Mouse (Mus musculus) heart, embryonic 13.5 days (tissue): ENCODE measurements around the gene 1110032F04Rik. TPM values are rescaled to one million over a fixed set of nuclear protein-coding genes. Genes with fewer than 3 reads are reported as not detected.
"Not testable (repeated sequence)": the region's sequence is repeated elsewhere in the genome, so short reads cannot be mapped to it uniquely, and the experiment has no call there.

Source experiments
- ATAC-seq: fragments of 200-750 bp; cut with Nextera tagmentation; 2 replicates; pipeline ENCODE4 v1.8.0; 2017; ENCODE audit warnings: moderate TSS enrichment; ENCODE audit not compliant: insufficient number of reproducible peaks, low FRiP score, low TSS enrichment; ENCODE audit errors: extremely low read depth
- H3K27ac ChIP-seq: fragments of 300-500 bp; sonication (generic); replicated peaks from 2 replicates; pipeline ENCODE4 v1.5.1; 2015; ENCODE audit warnings: moderate library complexity, mild to moderate bottlenecking, inconsistent platforms
- H3K27me3 ChIP-seq: fragments of 300-500 bp; sonication (generic); replicated peaks from 2 replicates; pipeline ENCODE4 v1.6.1; 2015; ENCODE audit warnings: mild to moderate bottlenecking, inconsistent platforms
- H3K36me3 ChIP-seq: fragments of 300-500 bp; sonication (generic); 2 replicates; pipeline ENCODE4 v1.6.1; 2015; ENCODE audit warnings: mild to moderate bottlenecking, inconsistent platforms
- H3K4me1 ChIP-seq: fragments of 300-500 bp; sonication (generic); 2 replicates; pipeline ENCODE4 v1.6.1; 2015; ENCODE audit warnings: inconsistent platforms
- H3K4me2 ChIP-seq: fragments of 300-500 bp; sonication (generic); 2 replicates; pipeline ENCODE4 v1.6.1; 2015; ENCODE audit warnings: inconsistent platforms, mild to moderate bottlenecking, moderate library complexity
- H3K4me3 ChIP-seq: fragments of 300-500 bp; sonication (generic); 2 replicates; pipeline ENCODE4 v1.5.1; 2015; ENCODE audit warnings: moderate library complexity, mild to moderate bottlenecking, inconsistent platforms
- H3K9ac ChIP-seq: fragments of 300-500 bp; sonication (generic); 2 replicates; pipeline ENCODE4 v1.6.1; 2015; ENCODE audit warnings: inconsistent platforms, mild to moderate bottlenecking, moderate library complexity
- H3K9me3 ChIP-seq: fragments of 300-500 bp; sonication (generic); 2 replicates; pipeline ENCODE4 v1.6.1; 2016; ENCODE audit warnings: inconsistent platforms
- WGBS: fragments of 180-500 bp; shearing (Covaris S2); methylation state at CpG from one replicate; pipeline ENCODE4 v1.1.7; 2015; ENCODE audit warnings: mixed read lengths; 5-methylcytosine and 5-hydroxymethylcytosine counted together
- polyA plus RNA-seq: library from polyadenylated mRNA; unstranded; fragments of >200 nt; fragmentation: Nextera tagmentation; extraction: Ambion mirVana; gene quantifications from 2 replicates; pipeline ENCODE4 v1.2.1, GENCODE M21; 2015

The 1110032F04Rik gene
- polyA plus RNA-seq, 1 experiment from 2014 or later, result 6.4 TPM

DNA sequence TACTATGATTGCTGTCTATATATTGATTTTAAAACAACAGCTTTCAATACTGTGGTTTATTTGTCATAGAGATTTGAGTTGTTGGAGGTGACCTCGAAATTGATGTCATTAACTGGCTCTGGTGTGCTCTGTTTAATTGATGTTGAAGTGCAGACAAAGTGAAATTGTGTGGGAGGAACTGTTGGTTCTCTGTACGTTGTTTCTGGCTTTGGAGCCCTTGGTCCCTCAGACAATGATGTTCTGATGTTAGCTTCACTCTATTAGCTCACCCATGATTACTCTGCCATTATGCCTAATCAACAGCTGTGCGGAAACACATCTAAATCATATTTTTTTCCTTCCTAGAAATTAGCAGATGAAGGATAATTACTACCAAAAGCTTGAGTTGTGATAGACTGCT is 21.1 kb upstream of the 1110032F04Rik start:
- no peak for ATAC-seq
- H3K4me3 ChIP-seq, result no peak overlapping the region
- no peak overlapping the region for H3K27ac ChIP-seq
- H3K9ac ChIP-seq, result no peak overlapping the region
- H3K27me3 ChIP-seq, result no peaks in the 10 kb centered on the region
- H3K9me3 ChIP-seq, result peaks cover 4% of the 10 kb centered on the region
- no peak overlapping the region for H3K4me2 ChIP-seq
- 70% methylated on average over 3 of the region's 3 CpGs for WGBS
- no peaks in the 10 kb centered on the region for H3K4me1 ChIP-seq
- no peaks in the 10 kb centered on the region for H3K36me3 ChIP-seq

GRCm38 (mm10) chr3:68852414-68852813 is 17.0 kb upstream of the 1110032F04Rik start:
- H3K36me3 ChIP-seq, result no peaks in the 10 kb centered on the region
- no peak overlapping the region for H3K4me3 ChIP-seq
- H3K4me2 ChIP-seq, result no peak overlapping the region
- H3K27me3 ChIP-seq, result no peaks in the 10 kb centered on the region
- H3K4me1 ChIP-seq, result no peaks in the 10 kb centered on the region
- H3K27ac ChIP-seq, result no peak overlapping the region
- no peak for ATAC-seq
- WGBS, result 71% methylated on average over 1 of the region's 1 CpGs
- H3K9ac ChIP-seq, result no peak overlapping the region
- H3K9me3 ChIP-seq, result no peaks in the 10 kb centered on the region

DNA sequence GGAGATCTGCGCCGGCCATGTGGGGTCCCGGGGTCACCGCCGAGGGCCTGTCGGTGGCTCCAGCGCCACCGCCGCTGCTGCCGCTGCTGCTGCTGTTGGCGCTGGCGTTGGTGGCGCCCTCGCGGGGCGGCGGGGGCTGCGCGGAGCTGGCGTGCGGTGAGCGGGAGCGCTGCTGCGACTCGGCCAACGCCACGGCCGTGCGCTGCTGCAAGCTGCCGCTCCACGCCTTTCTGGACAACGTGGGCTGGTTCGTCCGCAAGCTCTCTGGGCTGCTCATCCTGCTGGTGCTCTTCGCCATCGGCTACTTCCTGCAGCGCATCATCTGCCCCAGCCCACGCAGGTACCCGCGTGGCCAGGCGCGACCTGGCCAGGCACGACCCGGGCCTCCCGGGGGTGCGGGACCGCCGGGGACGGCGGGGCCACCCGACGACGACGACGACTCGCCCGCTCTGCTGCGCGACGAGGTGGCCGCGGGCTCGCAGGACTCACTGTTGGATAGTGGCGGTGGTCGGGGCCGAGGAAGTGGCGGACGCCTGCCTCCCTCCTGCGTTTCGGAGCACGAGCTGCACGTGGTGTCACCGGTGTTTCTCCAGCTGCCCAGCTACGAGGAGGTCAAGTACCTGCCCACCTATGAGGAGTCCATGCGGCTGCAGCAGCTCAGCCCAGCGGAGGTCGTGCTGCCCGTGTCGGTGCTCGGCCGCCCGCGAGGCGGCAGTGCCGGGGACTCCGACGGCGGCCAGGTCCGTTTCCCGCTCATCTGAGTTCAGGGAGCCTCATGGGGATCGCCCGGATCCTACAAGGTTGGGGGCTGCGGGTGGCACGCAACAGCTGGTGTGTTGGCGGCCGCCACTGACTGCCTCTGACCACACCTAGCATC is 543 bp downstream of the 1110032F04Rik start:
- under 1% methylated on average over 96 of the region's 96 CpGs for WGBS

DNA sequence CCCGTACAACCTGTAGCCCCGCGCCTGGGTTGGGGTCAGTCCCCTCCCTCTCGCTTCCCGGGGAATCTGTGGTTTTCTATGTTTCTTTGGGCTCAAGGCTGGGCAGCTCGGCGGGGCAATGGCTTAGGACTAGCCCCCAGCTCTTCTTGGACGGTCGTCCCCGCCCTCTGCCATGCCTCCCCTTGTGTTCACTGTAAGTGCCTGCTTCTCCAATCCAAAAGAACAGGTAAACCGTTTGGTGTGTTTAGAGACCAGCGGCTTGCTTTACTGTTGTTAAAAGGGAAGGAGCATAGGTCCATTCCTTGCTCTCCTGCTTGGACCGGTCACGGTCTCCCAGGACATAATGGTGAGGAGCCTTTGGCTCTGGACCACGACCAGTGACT is 1.2 kb downstream of the 1110032F04Rik start:
- Histone ChIP-seq H3K4me2 (peak overlapping the region; percentile 99), H3K27ac (no peak overlapping the region), H3K4me3 (peak overlapping the region; percentile 73), H3K36me3 (no peaks in the 10 kb centered on the region), H3K9me3 (no peaks in the 10 kb centered on the region), H3K4me1 (peaks cover 18% of the 10 kb centered on the region), H3K27me3 (peaks cover 23% of the 10 kb centered on the region), H3K9ac (peak overlapping the region; percentile 82)
- no peak for ATAC-seq
- 4% methylated on average over 15 of the region's 15 CpGs for WGBS

More for the DNA sequence above, 543 bp downstream of the 1110032F04Rik start:
- Histone ChIP-seq H3K27ac (peak overlapping the region; percentile 49), H3K36me3 (no peaks in the 10 kb centered on the region), H3K4me2 (peak overlapping the region; percentile 99), H3K4me1 (peaks cover 18% of the 10 kb centered on the region), H3K4me3 (peak overlapping the region; percentile 73), H3K9me3 (no peaks in the 10 kb centered on the region), H3K27me3 (peaks cover 23% of the 10 kb centered on the region), H3K9ac (peak overlapping the region; percentile 82)
- ATAC-seq, result peak; percentile 37; the same call in 1 of the 2 replicates

- no peak overlapping the region for H3K4me3 ChIP-seq
- no peaks in the 10 kb centered on the region for H3K36me3 ChIP-seq
- no peak overlapping the region for H3K27ac ChIP-seq
- 78% methylated on average over 2 of the region's 2 CpGs for WGBS
- no peak for ATAC-seq
- no peaks in the 10 kb centered on the region for H3K9me3 ChIP-seq
- no peak overlapping the region for H3K4me2 ChIP-seq
- peaks cover 7% of the 10 kb centered on the region for H3K27me3 ChIP-seq
- peaks cover 2% of the 10 kb centered on the region; the same call in 1 of the 2 replicates for H3K4me1 ChIP-seq
- H3K9ac ChIP-seq, result no peak overlapping the region
Observed at GRCm38 (mm10) chr3:68874079-68874478, 4.7 kb downstream of the 1110032F04Rik start.

DNA sequence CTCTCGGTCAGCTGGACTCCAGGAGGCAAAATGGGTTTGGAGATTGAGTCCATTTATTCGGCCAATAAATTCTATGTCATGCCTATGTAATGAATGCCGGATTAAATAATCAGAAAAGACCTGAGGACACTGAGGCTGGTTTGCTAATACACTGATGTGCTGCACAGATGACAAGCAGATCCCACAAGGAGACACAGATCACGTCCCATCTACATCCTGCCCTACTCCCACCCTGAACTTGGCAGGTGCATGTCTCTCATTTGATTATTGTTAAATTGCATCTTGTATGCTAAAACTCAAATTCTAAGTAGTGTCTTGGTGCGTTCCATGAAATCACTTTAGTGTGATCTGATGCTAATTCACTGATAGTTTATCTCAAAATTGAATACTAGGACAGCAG is 17.5 kb downstream of the 1110032F04Rik start:
- Histone ChIP-seq H3K36me3 (no peaks in the 10 kb centered on the region), H3K4me3 (no peak overlapping the region), H3K9me3 (no peaks in the 10 kb centered on the region), H3K4me1 (no peaks in the 10 kb centered on the region), H3K27me3 (no peaks in the 10 kb centered on the region), H3K9ac (no peak overlapping the region), H3K27ac (no peak overlapping the region), H3K4me2 (no peak overlapping the region)
- no peak for ATAC-seq
- 86% methylated on average over 5 of the region's 5 CpGs for WGBS

- H3K4me2 ChIP-seq, result no peak overlapping the region
- H3K4me1 ChIP-seq, result no peaks in the 10 kb centered on the region
- no peaks in the 10 kb centered on the region for H3K9me3 ChIP-seq
- H3K27me3 ChIP-seq, result no peaks in the 10 kb centered on the region
- WGBS, result 75% methylated on average over 4 of the region's 4 CpGs
- no peak for ATAC-seq
- H3K9ac ChIP-seq, result no peak overlapping the region
- H3K36me3 ChIP-seq, result peaks cover 6% of the 10 kb centered on the region
- H3K27ac ChIP-seq, result no peak overlapping the region
- H3K4me3 ChIP-seq, result no peak overlapping the region
Observed at GRCm38 (mm10) chr3:68895426-68895825, 26.0 kb downstream of the 1110032F04Rik start.

DNA sequence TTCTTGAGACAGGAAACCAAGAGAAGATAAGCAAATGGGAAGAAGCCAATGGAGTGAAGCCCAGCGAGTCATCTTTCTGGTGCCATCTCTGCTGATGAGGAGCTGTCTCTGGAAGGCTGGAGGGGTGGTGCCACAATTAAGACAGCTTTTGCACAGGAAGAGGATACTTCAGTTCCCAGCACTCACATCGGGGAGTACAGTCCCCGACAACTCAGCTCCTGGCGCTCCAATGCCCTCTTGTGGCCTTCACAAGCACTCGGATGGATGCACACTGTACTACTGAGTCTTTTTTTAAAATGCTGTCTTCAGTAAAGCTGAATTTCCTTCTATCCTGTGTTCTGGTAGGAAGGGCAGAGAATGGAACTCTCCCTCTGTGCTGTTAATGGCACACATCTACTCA is 27.8 kb downstream of the 1110032F04Rik start:
- H3K4me1 ChIP-seq, result no peaks in the 10 kb centered on the region
- H3K36me3 ChIP-seq, result peaks cover 6% of the 10 kb centered on the region
- H3K9ac ChIP-seq, result no peak overlapping the region
- H3K4me3 ChIP-seq, result no peak overlapping the region
- no peak overlapping the region for H3K27ac ChIP-seq
- no peaks in the 10 kb centered on the region for H3K9me3 ChIP-seq
- no peak overlapping the region for H3K4me2 ChIP-seq
- no peak for ATAC-seq
- H3K27me3 ChIP-seq, result no peaks in the 10 kb centered on the region
- WGBS, result 71% methylated on average over 5 of the region's 5 CpGs

DNA sequence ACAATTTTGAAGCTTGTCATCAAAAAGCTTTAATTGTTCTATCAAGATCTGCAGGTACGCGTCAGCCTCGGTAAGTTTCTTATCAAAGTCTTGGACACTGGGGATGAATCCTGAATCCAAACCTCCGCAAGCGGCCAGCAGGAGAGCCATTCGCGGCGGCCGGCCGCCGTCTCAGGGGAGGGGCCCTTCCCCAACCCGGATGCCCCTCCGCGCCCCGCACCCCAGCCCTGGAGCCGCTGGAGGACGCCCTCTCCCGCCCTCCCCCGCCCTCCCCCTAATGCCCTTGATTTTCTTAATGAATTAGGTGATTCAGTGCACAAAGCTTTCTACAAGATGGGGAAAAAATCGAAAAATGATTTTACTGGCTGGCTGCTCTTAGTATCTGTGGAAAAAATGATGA is 33.2 kb downstream of the 1110032F04Rik start:
- not testable (repeated sequence) for H3K4me3 ChIP-seq, H3K9ac ChIP-seq, H3K36me3 ChIP-seq, H3K9me3 ChIP-seq, ATAC-seq, H3K4me1 ChIP-seq, H3K27ac ChIP-seq, H3K27me3 ChIP-seq, H3K4me2 ChIP-seq
- whole genome bisulfite sequencing, result 85% methylated on average over 20 of the region's 20 CpGs

DNA sequence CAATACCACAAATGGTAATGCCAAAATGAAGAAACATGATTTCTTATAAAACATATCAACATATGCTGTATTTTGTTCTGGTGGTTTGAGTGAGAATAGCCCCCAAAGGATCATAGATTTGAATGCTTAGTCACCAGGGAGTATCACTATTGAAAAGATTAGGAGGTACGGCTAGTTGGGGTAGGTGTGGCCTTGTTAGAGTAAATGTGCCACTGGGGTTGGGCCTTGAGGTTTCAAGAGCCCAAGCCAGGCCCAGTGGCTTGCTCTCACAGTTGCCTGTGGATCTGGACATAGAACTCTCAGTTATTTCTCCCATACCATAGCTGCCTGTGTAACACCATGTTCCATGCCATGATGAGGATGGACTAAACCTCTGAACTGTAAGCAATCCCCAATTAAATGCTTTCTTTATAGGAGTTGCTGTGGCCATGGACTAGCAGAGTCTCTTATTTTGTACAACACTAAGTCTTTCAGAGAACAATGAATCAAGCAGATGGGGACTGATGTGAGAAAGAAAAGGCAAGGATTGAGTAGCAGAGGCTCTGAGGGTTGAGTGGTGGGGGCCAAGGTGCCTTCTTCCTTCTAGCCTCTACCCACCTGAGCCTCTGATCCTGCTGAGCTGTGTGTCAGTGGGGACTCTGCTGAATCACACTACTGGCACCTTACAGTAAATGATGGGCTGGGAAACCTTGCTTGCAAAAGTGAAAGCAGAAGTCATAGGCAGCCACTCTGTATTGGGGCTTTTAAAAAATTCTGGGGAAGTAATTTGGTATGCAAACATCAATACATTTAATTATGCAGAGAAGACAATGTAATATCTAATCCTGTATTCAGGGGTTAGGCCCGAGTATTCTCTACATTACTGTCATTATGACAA is 35.8 kb downstream of the 1110032F04Rik start:
- no peak overlapping the region for H3K27ac ChIP-seq
- H3K4me2 ChIP-seq, result no peak overlapping the region
- no peaks in the 10 kb centered on the region for H3K27me3 ChIP-seq
- no peaks in the 10 kb centered on the region for H3K4me1 ChIP-seq
- no peak overlapping the region for H3K4me3 ChIP-seq
- H3K9me3 ChIP-seq, result no peaks in the 10 kb centered on the region
- no peaks in the 10 kb centered on the region for H3K36me3 ChIP-seq
- no peak for ATAC-seq
- H3K9ac ChIP-seq, result no peak overlapping the region
- WGBS, result 67% methylated on average over 2 of the region's 2 CpGs

DNA sequence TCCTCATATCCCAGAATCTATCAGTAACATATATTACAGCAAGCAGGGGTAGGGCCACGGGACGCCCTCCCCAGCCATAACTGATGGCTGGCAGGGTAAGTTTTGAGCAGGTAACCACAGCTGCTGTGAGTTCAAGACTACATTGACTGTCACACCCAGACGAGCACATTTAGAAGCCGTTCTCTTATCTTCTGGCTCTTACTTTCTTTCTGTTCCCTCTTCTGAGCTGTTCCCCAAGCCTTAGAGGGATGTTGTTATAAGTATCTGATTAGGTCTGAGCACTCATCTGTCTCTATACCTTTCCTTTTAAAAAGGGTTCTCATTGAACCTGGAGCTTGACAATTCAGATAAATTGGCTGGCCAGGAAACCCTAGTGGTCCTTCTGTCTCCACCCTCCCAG is 38.1 kb downstream of the 1110032F04Rik start:
- Histone ChIP-seq H3K27ac (no peak overlapping the region), H3K4me2 (no peak overlapping the region), H3K4me3 (no peak overlapping the region), H3K9ac (no peak overlapping the region), H3K4me1 (no peaks in the 10 kb centered on the region), H3K27me3 (no peaks in the 10 kb centered on the region), H3K36me3 (peaks cover 8% of the 10 kb centered on the region; the same call in 1 of the 2 replicates), H3K9me3 (no peaks in the 10 kb centered on the region)
- ATAC-seq, result no peak
- 71% methylated on average over 4 of the region's 4 CpGs for WGBS
